Mouse (Mus musculus): ENCODE measurements around the gene Gsg1l. TPM values are rescaled to one million over a fixed set of nuclear protein-coding genes. Genes with fewer than 3 reads are reported as not detected.
A peak's percentile ranks its signal among the peaks of the same experiment; 100 is the strongest.

Gene Gsg1l
- total RNA-seq, 2 experiments from 2014 or later, result not detected

DNA sequence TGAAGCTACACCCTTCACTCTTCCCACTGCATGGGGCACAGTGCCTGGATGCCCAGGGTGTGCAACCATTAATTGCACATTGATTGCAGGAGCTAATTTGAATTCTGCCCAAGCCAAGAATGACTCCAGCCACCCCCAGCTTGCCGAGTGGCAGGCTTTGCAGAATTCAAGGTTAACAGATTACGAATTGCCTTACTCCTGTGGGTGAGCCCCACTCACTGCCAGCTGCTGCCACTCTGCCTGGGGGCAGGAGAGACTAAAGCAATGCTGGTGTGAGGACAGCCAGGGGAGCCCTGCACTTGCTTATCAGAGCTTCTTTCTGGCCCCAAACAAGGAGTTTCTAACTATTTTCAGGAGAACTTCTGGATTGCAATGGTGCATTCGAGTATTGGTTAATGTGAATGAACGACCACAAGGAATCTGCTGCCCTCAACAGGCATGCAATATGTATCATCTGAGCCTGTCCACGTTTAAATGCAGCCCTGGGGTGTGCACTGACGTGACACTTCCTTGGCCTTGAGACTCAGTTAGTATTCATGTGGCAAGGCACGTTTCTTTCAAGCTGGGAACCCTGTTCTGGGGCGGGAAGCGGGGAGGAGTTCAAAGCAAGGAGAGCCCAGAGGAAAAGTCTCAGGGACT lies 1.2 kb upstream of the Gsg1l start:
- ATAC-seq (replicated peaks; ENCODE audit: low FRiP score, poor library complexity, severe bottlenecking), result no peak

DNA sequence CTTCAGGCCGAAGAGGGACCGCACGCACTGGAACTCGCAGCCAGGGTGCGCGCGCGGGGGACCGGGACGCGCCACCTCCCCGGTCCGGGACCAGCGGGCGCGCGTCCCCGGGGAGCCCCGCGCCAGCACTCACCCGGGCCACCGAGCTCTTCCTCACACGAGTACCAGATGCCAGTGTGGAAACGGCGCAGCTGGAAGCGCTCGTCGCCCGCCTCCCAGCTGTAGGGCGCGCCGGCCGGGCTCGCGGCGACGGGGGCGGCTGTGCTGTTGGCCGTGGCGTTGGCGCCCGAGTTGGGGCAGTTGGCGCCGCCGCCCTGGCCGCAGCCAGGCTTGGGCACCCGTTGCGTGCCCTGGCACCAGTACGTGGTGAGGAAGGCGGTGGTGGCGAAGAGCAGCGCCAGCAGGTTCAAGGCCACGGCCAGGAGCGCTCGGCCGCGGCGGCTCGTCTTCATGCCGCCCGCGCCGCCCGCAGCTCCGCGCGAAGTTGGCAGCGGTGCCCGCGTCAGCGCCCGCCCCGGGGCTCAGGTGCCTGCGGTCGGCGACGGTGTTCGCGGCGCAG lies 405 bp downstream of the Gsg1l start:
- no peak for ATAC-seq (replicated peaks; ENCODE audit: low FRiP score, poor library complexity, severe bottlenecking)

DNA sequence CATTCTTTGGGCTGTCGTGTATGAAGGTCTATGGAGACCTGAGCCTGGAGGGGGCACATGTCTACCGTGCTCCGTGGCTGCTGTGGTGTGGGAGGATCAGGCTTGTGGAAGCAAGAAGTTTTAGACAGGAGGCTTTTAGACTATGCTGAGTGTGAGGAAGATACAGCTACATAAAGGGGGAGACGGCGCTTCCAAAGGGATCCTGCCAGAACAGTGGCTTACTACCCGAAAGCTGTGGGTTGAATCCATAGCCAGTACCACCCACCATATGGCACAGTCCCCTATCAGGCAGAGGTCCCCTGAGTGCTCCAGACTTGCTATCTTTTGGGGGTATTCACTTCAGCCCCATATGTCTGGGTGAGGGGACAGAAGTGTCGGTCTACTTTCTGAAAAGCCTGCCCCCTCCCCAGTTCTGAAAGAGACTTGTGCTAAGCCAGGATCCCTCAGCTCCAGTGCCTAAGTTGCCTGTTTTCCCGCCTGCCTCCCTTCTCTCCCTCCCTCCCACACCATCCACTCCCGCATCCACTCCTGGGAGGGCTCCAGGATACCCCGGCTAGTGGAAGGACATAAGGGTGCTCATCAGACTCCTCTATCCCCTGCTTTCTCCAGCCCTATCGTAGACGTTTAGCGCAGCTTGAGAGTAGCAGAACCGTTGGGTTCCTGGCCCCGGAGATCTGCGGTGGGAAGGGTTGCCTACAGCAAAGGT lies 1.1 kb downstream of the Gsg1l start:
- no peak for ATAC-seq (replicated peaks; ENCODE audit: low FRiP score, poor library complexity, severe bottlenecking)

DNA sequence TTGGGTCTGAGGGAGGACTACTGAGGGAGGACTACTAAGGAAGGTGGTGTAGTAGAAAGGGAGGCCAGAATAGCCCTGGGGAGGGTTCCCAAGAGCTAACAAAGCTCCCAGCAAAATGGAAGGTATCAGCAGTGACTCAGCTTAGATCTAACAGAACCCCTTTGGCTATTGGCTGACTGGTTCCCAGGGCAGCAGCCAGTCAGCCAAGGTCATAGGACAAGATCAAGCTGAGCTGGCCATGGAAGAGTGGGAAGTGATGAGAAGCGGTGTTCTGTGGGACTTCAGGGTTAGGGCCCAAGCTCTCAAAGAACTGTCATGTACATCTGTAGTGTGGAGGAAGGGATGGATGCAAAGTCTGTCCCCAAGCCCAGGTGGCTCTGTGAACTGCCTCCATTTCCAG lies 5.3 kb downstream of the Gsg1l start:
- no peak for ATAC-seq (replicated peaks; ENCODE audit: low FRiP score, poor library complexity, severe bottlenecking)

DNA sequence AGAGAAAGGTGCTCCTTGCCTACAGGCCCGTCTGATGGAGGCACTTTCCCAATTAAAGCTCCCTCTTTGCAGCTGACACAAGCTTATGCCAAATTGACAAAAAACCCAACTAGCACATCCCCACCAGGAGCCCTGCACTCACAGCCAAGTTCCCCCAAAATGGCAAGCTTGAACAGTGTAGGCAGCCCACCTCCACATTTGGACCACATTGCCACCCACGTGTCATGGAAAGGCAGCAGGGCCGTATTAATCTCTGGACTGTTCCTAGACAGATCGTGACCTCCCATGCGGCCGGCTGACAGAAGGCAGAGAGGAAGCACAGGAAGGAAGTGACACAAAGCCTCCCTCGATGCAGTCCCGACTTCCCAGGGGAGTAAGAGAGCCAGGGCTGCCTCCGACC lies 7.2 kb downstream of the Gsg1l start:
- no peak for ATAC-seq (replicated peaks; ENCODE audit: low FRiP score, poor library complexity, severe bottlenecking)

DNA sequence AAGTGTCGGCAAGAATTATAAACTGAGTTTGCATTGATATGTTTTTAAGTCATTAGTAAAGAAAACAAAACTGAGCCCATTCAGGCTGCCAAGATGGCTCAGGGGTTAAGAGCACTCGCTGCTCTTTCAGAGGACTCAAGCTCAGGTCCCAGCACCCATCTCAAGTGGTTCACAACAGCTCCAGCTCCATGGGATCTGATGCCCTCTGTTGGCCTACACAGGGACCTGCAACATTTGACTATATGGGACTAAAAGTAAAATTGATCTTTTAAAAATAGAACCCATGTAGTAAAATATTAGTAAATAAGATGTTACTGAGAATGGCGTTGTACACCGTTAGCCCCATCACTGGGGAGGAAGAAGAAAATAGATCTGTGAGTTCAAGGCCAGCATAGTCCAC lies 11.9 kb downstream of the Gsg1l start:
- no peak for ATAC-seq (replicated peaks; ENCODE audit: low FRiP score, poor library complexity, severe bottlenecking)

DNA sequence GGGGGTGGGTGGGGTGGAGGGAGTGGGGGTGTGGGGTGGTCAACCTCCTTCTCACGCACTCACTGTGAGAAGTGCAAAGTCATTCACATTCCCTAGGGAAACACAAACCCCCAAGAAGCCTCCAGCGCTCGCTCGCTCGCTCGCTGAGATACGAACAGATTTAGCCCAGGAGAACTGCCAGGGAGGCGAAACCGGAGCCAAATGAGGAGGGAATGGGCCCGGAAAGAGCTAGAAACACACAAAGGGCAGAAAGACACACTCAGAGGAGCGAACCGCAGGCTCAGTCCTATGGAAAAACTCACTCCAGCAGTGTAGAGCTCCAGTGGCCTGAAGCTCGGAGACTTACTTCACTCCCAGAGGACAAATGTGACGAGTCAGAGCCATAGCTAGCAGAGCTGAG lies 15.4 kb downstream of the Gsg1l start:
- ATAC-seq (replicated peaks; ENCODE audit: low FRiP score, poor library complexity, severe bottlenecking), result no peak

DNA sequence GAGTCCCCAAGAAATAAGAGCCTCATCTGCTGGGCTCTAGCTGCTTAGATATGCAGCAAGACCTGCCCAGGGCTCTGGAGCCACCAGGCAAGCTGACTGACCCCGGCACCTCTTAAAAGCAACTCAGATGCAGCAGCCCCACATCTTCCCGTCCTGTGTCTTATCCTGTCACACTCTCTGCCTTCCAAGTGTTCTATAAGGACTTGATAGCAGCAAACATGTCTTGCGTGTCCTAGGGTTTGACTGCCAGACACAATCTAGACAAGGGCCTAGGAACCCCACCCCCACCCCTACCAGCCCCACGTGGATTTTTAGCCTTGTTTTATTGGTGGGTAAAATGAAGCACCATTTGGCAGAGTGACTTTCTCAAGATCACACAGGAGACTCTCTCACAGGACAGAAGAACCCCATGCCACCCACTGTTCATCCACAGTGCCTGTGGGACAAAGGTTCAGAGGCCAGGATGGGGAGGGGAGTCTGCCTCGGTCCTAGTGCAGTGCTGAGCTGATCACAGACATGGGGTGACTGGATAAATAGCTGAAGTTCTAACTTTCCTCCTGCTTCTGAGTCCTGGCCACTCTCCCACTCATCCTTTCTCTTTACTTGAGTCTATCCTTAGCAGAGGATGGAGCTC lies 16.9 kb downstream of the Gsg1l start:
- no peak for ATAC-seq (replicated peaks; ENCODE audit: low FRiP score, poor library complexity, severe bottlenecking)

DNA sequence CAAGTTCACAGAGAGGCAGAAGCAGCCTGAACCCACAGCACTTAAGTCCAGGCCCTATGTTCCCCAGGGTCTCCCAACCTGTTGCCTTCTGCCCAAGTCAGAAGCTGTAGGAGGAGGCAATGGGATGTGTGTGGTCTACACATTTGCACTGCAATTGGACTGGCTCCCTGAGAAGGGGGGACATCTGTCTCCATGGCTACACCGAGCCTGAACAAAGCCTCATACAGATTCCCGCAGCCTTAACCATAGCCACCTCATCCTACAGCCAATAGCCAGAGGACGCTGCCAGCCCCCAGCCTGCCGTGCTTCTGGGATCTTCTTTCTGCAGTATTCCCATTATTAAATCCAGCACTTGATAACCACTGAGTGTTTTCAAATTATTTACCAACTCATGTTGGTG lies 20.0 kb downstream of the Gsg1l start:
- ATAC-seq (replicated peaks; ENCODE audit: low FRiP score, poor library complexity, severe bottlenecking), result no peak

DNA sequence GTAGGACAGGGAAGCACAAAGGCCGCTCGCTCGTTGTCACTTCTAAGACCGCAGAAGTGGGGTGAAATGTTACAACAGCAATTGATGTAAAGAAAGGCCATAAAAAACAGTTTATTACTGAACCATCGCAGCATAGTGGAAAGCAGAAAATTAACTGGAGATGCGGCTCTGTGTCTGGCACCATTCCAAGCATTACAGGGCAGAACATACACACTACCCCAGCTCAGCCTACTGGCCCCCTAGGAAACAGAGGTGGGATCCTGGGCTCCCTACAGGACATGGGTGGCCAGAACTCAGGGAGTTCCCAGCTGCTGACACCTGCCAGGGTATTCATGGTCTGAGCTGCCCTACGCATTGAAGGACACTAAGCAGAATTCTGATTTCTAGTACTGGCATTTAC lies 23.3 kb downstream of the Gsg1l start:
- ATAC-seq (replicated peaks; ENCODE audit: low FRiP score, poor library complexity, severe bottlenecking), result no peak

DNA sequence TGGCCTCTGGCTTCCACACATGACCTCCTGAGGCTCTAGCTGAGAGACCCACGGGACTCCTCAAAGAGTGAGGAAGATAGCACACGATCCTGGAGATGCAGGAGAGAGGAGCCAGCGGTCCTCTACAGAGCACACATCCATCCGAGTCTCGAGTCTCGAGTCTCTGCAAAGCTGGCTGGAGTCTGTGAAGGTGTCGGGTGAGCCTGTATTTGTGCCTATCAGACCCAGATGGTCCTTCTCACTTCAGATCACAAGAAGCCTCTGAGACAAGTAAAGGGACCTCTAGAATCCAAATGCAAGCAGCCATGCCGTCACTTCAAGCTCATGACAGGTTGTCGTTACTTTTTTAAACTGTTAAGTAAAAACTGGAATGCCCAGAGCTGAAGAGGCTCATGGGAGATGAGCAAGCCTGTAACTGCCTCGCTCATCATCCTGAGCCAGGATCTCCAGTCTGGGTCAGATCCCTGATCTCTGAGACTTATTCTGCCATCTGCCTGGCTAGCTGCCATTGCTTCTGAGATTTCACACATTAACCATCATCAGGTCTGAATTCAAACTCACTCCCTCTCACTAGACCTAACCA lies 24.8 kb downstream of the Gsg1l start:
- ATAC-seq (replicated peaks; ENCODE audit: low FRiP score, poor library complexity, severe bottlenecking), result no peak

DNA sequence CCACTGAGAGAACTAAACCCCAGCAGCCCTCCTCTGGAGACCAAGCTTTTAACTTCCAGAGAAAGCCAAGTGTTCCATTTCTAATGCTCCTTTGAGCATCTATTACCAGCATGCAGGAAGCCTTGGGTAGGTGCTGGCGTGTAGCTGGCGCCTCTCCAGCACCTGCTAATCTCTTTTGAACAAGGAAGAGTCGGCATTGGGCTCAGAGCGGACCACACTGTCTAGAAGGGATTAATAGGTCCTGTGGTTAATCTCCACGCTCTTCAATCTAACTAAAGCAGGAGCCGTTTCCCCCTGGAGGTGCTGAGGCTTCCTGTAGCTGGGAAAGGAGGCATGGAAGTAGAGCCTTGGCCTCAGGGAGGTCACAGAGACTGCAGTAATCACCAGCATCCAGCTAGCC lies 27.6 kb downstream of the Gsg1l start:
- ATAC-seq (replicated peaks; ENCODE audit: low FRiP score, poor library complexity, severe bottlenecking), result no peak

DNA sequence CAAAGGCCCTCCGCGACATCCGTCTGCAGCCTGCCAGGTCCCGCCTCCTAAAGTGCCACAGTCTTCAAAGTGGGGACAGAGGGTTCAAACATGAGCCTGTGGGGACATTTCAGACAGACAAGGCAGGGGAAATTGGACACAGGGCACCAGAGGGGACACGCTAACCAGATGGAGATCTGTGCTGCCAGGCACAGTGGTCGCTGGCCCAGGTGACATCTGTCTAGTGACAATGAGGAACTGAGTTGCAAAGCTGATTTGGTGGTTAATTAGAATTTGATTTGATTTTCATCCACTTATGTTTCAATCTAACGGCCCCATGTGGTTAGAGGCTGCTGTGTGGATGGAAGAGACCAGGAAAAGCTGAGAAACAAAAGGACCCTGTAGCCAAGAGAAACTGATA lies 28.6 kb downstream of the Gsg1l start:
- no peak for ATAC-seq (replicated peaks; ENCODE audit: low FRiP score, poor library complexity, severe bottlenecking)

DNA sequence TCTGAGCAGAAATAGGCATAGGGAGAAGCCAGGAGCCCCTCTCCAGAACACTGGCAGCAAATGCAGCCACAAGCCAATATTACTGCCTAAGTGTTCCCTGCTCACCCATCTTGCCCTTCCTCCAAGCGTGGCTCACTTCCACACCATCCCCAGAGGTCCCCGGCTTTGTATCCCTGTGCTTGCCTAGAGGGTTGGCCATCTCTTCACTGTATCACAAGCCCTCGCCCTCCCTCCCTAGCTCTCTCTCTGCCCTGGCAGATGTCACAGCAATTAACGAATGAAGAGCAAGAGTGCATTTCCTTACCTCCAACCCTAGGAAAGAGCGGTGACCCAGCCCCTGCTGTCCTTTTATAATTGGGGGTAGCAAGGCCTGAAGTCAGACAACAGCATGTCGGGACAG lies 30.3 kb downstream of the Gsg1l start:
- no peak for ATAC-seq (replicated peaks; ENCODE audit: low FRiP score, poor library complexity, severe bottlenecking)

DNA sequence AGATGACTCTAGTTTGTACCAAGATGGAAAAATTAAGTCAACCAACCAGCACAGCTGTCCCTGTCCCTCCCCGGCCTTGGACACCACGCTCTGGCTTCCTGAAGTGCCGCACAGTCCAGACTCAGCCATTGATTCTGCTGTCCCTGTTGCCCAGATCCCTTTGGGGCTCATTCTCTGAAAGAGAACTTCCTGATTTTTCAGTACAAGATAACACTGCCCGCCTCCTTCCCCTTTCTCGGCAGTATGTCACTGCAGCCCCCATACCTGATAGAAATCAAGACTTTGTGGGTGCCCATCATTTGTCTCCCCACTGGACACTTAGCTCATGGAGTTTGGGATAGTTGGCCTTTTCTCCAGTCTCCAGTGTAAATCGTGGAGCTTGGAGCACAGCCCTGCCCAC lies 37.1 kb downstream of the Gsg1l start:
- no peak for ATAC-seq (replicated peaks; ENCODE audit: low FRiP score, poor library complexity, severe bottlenecking)

DNA sequence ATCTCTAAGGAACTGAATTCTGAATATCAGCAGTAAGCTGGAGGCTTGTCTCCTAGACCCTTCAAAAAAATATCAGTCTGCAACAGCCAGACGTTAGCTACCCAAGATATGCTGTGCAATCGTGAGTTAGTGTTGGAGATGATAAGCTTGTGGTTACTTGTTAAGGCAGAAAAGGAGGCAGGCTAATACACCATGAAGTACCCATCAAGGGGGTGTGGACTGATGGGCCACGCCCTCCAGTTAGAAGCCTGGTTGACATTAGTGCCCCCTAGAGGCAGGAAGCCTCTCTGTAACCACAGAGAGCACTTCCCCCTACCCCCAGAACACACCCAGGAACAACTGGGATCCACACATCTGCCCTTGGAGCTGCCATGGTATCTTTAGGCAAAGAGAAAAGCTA lies 39.9 kb downstream of the Gsg1l start:
- peak; percentile 66 for ATAC-seq (replicated peaks; ENCODE audit: low FRiP score, poor library complexity, severe bottlenecking)

DNA sequence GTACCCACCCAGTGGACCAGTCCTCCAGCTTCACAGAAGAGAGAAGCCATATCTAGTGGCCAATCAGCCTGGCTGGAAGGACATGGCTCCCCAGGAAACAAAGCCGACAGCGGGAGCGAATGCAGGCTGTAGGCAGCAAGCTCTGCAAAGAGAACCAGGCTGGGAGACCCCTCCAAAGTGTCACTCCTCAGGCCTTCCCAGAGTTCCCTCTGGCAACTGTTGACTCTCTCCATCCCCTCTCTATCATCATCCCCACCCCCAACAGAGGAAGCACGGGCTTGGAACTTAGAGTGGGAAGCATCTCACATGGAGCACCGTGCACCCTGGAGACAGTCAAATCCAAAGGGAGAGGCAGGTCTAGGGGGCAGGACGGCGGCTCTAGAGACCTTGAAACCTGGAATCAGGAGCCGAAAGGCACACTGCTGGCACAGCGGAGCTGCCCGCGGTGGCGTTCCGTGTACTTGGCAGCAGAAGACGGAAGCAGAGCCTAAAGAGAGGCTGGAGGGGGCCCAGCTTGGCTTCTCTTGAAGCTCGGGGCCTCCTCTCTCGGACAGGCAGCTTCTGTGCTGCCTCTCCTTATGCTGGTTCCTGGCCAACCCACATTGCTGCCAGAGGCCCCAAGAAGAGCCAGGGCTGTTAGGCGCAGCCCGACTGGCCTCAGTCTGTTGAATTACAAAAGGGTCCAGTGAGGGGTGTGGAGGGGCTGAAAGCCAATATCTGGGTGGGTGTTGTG lies 41.3 kb downstream of the Gsg1l start:
- ATAC-seq (replicated peaks; ENCODE audit: low FRiP score, poor library complexity, severe bottlenecking), result no peak

DNA sequence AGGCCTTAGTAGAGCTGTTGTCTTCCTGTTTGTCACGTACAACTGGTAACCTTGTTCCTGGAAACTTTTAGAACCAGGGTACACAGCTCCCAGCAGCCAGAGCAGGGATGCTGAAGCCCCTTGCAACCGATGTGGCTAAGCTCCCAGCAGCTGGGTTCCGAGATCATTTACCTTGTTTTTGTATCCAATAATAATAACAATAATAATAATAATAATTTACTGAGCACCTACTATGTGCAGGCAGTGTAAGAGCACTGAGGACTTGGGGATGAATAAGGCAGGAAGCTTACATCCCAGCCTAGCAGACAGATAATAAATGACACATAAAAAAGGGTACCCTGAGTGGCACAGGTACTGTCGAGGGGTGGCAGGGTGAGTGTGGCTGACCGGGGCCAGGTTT lies 42.4 kb downstream of the Gsg1l start:
- ATAC-seq (replicated peaks; ENCODE audit: low FRiP score, poor library complexity, severe bottlenecking), result no peak

DNA sequence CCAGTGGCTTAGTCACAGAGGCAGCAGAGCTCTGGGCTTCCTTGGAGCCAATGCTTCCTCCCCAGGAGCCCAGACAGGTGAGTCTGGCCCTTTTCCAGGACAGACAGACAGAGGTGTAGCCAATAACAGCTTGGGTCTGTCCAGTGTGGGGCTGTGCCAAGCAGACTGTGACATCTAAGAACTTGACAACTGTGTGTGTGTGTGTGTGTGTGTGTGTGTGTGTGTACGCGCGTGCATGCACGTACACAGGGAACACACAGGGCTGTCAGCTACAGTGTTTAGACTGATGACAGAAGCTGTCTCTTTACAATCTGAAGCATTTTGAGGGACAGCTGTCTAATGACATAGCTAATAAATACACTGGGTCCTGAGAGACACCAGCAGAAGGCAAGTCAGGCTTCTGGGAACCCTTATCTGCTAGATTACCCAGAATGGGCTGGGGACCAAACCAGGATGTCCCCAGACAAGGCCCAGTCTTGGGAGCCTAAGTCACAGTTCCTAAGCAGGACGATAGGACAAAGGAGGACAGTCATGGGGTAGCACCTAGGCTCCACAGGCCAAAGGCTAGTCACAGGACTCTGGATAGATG lies 42.9 kb downstream of the Gsg1l start:
- peak; percentile 47 for ATAC-seq (replicated peaks; ENCODE audit: low FRiP score, poor library complexity, severe bottlenecking)

All from erythroid progenitor cell, adult 5-6 weeks (primary cell).